Mouse (Mus musculus): ENCODE results near the gene Slc13a3. TPM values are rescaled to one million over a fixed set of nuclear protein-coding genes. Genes with fewer than 3 reads are reported as not detected.

Slc13a3 gene
- polyA plus RNA-seq, 1 experiment from 2014 or later = 0.17 TPM

DNA sequence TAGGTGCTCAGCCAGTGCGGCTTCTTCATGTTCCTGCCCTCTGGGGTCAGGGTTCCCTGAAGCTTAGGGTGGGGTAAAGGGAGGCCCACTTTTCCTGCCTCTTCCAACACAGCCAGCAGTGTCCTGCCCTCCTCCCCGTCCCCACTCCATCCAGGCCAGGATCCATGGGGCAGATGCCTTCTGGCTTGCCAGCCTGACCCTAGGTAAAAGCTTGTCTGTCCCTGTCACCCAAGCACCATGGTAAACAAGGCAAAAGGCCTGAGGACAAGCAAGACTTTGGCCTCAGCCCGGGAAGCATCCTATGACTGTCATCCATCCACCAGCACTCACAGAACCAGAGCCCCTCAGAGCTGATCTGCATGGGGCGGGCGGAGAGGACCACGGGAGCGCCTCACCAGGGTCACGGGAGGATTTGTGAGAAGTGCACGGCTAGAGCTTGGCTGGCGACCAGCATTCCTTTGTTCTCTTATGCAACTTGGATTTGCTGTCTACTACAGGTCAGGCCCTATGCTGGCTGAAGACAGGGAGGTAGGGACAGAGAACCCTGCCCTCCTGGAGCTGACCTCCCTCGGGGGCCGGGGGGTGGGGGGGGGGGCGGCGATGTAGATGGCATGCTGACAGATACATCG, 5.1 kb downstream of the Slc13a3 start:
- no peak overlapping the region for H3K4me3 ChIP-seq (ENCODE audit: low read depth, low read length)
- WGBS = 62% methylated on average over 15 of the region's 15 CpGs

DNA sequence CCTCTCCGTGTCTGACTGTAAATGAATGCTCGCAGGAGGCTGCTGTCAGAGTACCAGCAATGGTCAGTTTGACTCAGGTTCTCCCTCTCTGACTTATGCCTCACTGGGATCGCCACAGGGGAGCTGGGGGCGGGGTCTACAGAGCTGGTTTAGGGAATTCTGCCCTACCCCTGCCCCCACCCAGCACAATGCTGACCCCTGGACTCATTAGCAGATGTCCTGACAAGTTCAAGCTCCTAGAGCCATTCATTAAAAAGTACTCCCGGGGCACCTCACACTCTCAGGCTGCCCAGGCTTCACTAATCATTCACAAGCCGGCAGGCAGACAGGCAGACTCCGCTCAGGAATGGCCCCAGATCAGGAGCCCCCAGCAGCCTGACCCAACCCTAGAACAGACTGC, 13.4 kb downstream of the Slc13a3 start:
- Histone ChIP-seq H3K4me1 (replicated peaks; ENCODE audit: control insufficient read depth, insufficient read depth, low read length) (no peaks in the 10 kb centered on the region), H3K9ac (ENCODE audit: low read depth, low read length) (no peak overlapping the region), H3K27me3 (ENCODE audit: control insufficient read depth, insufficient read depth, low read length) (no peaks in the 10 kb centered on the region), H3K27ac (ENCODE audit: low read depth, low read length) (no peak overlapping the region), H3K4me3 (ENCODE audit: low read depth, low read length) (no peak overlapping the region), H3K36me3 (ENCODE audit: control insufficient read depth, insufficient read depth, low read length) (no peaks in the 10 kb centered on the region), H3K9me3 (ENCODE audit: control insufficient read depth, low read length) (no peaks in the 10 kb centered on the region), H3K4me2 (replicated peaks; ENCODE audit: low read depth, low read length) (no peak overlapping the region)
- DNase-seq (ENCODE audit: low spot score) (no peak), ATAC-seq (ENCODE audit: low FRiP score) (no peak)
- WGBS = 27% methylated on average over 7 of the region's 7 CpGs

More for the DNA sequence above, 5.1 kb downstream of the Slc13a3 start:
- no peak overlapping the region for H3K9ac ChIP-seq (ENCODE audit: low read depth, low read length)
- H3K9me3 ChIP-seq (ENCODE audit: control insufficient read depth, low read length) = no peaks in the 10 kb centered on the region
- H3K27ac ChIP-seq (ENCODE audit: low read depth, low read length) = no peak overlapping the region
- no peak for ATAC-seq (ENCODE audit: low FRiP score)
- no peak overlapping the region for H3K4me2 ChIP-seq (replicated peaks; ENCODE audit: low read depth, low read length)
- no peak for DNase-seq (ENCODE audit: low spot score)
- H3K27me3 ChIP-seq (ENCODE audit: control insufficient read depth, insufficient read depth, low read length) = peaks cover 4% of the 10 kb centered on the region; the same call in 1 of the 2 replicates
- no peaks in the 10 kb centered on the region for H3K36me3 ChIP-seq (ENCODE audit: control insufficient read depth, insufficient read depth, low read length)
- peaks cover 2% of the 10 kb centered on the region; the same call in 1 of the 2 replicates for H3K4me1 ChIP-seq (replicated peaks; ENCODE audit: control insufficient read depth, insufficient read depth, low read length)

DNA sequence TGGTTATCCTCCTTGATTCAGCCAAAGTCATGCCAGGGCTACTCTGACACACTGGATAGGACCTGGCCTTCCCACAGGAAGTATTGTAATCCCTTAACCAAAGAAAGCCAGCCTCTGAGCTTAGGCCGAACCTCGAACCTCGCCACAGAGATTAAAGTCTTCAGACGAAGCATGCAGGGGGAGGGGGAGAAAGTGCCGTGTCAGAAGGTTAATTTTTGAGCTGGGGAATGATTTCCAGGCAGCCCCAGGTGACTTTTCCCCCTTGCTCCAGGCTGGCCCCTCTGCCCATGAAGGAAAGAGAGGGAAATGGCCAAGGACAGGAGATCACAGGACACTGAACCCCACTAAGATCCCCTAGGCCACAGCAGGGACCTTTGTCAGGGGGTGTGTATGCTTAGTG, 14.8 kb downstream of the Slc13a3 start:
- no peaks in the 10 kb centered on the region for H3K36me3 ChIP-seq (ENCODE audit: control insufficient read depth, insufficient read depth, low read length)
- no peak overlapping the region for H3K4me3 ChIP-seq (ENCODE audit: low read depth, low read length)
- H3K27me3 ChIP-seq (ENCODE audit: control insufficient read depth, insufficient read depth, low read length) = no peaks in the 10 kb centered on the region
- no peak overlapping the region for H3K9ac ChIP-seq (ENCODE audit: low read depth, low read length)
- 60% methylated on average over 5 of the region's 5 CpGs for WGBS
- DNase-seq (ENCODE audit: low spot score) (no peak), ATAC-seq (ENCODE audit: low FRiP score) (no peak)
- no peak overlapping the region for H3K27ac ChIP-seq (ENCODE audit: low read depth, low read length)
- H3K9me3 ChIP-seq (ENCODE audit: control insufficient read depth, low read length) = no peaks in the 10 kb centered on the region
- no peak overlapping the region for H3K4me2 ChIP-seq (replicated peaks; ENCODE audit: low read depth, low read length)
- no peaks in the 10 kb centered on the region for H3K4me1 ChIP-seq (replicated peaks; ENCODE audit: control insufficient read depth, insufficient read depth, low read length)

DNA sequence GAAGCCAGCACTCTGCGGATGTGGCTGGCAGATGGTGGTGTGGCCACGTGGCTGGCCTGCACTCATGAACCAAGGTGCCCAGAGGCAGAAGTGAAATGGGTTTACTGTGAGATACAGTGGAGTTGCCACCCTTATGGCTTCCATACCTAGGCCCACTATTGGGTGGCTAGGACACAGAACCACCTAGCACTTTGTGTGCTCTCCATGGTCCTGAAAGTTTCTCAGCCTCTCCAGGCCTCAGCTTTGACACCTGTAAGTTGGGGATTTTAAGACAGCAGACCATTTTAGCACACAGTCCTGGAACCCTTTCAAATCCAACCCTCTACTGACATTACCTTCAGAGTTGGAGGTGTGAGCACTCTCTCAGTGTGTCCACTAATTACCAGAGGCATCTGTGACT, 16.3 kb downstream of the Slc13a3 start:
- ATAC-seq (ENCODE audit: low FRiP score) (no peak), DNase-seq (ENCODE audit: low spot score) (no peak)
- Histone ChIP-seq H3K4me2 (replicated peaks; ENCODE audit: low read depth, low read length) (no peak overlapping the region), H3K4me1 (replicated peaks; ENCODE audit: control insufficient read depth, insufficient read depth, low read length) (no peaks in the 10 kb centered on the region), H3K4me3 (ENCODE audit: low read depth, low read length) (no peak overlapping the region), H3K9ac (ENCODE audit: low read depth, low read length) (no peak overlapping the region), H3K27me3 (ENCODE audit: control insufficient read depth, insufficient read depth, low read length) (no peaks in the 10 kb centered on the region), H3K27ac (ENCODE audit: low read depth, low read length) (no peak overlapping the region), H3K36me3 (ENCODE audit: control insufficient read depth, insufficient read depth, low read length) (no peaks in the 10 kb centered on the region), H3K9me3 (ENCODE audit: control insufficient read depth, low read length) (no peaks in the 10 kb centered on the region)
- 65% methylated on average over 2 of the region's 2 CpGs for WGBS

DNA sequence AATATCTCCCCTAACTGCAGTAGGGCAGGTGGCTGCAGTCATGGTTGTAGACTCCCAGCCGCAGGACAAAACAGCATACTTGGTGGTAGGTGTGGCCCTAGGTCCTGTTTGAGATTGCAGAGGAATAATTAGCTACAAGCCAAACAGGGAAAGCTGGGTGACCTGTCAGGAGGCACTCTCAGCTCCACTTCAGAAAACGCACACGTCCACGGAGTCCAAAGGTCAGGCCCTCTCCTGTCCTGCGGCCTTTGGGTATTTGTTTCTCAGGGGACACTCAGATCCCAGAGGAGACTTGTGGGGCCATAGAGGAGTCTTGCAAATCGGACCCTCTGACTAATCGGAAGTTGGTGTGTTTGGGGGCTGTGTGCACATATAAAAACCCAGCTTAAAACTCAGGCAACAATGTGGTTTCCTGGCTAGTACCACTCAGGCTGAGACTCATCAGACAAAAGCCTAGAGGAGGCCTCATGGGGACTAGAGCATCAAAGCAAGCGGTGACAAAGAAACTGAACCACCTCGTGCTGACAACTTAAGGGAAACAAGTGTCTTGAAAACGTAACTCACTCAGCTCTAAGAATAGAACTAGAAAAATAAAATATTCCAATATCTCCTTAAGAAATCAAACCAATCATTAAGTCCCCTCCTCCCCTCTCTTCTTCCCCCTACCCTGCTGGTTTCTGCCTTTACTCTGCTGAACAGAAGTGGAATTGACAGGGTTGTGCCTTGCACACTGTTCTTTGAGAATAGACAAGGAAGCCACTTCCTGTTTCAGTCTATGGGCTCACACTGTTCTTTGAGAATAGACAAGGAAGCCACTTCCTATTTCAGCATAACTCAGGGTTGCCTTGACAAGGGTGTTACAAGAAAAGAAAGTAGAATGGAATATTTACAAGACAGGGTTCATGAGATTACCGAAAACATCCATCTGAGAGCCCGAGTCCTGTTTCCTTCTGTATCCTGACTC, 20.0 kb downstream of the Slc13a3 start:
- 80% methylated on average over 12 of the region's 12 CpGs for WGBS
- Histone ChIP-seq H3K9me3 (ENCODE audit: control insufficient read depth, low read length) (no peaks in the 10 kb centered on the region), H3K27me3 (ENCODE audit: control insufficient read depth, insufficient read depth, low read length) (no peaks in the 10 kb centered on the region), H3K4me1 (replicated peaks; ENCODE audit: control insufficient read depth, insufficient read depth, low read length) (no peaks in the 10 kb centered on the region), H3K36me3 (ENCODE audit: control insufficient read depth, insufficient read depth, low read length) (no peaks in the 10 kb centered on the region), H3K27ac (ENCODE audit: low read depth, low read length) (no peak overlapping the region), H3K9ac (ENCODE audit: low read depth, low read length) (no peak overlapping the region), H3K4me3 (ENCODE audit: low read depth, low read length) (no peak overlapping the region), H3K4me2 (replicated peaks; ENCODE audit: low read depth, low read length) (no peak overlapping the region)
- ATAC-seq (ENCODE audit: low FRiP score) (no peak), DNase-seq (ENCODE audit: low spot score) (no peak)

DNA sequence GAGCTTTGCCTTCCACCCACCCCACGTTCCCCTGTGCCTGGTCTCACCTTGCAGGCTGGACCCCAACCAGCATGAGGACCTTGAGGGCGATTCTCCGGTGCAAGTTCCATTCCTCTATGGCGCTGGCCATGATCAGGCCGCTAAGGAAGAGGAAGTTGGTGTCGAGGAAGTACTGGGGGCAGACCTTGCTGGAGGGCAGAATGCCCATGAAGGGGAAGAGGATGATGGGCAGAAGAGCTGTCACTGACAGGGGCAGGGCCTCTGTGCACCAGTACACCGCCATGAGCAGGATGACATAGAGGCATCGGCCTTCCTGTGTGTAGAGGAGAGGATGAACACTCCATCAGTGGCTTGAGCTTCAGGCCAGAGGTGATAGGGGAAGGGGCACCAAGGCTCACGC, 24.6 kb downstream of the Slc13a3 start:
- H3K36me3 ChIP-seq (ENCODE audit: control insufficient read depth, insufficient read depth, low read length) = no peaks in the 10 kb centered on the region
- no peak overlapping the region for H3K4me3 ChIP-seq (ENCODE audit: low read depth, low read length)
- DNase-seq (ENCODE audit: low spot score) (no peak), ATAC-seq (ENCODE audit: low FRiP score) (no peak)
- H3K27ac ChIP-seq (ENCODE audit: low read depth, low read length) = no peak overlapping the region
- WGBS = 90% methylated on average over 9 of the region's 9 CpGs
- no peak overlapping the region for H3K9ac ChIP-seq (ENCODE audit: low read depth, low read length)
- no peak overlapping the region for H3K4me2 ChIP-seq (replicated peaks; ENCODE audit: low read depth, low read length)
- H3K4me1 ChIP-seq (replicated peaks; ENCODE audit: control insufficient read depth, insufficient read depth, low read length) = no peaks in the 10 kb centered on the region
- no peaks in the 10 kb centered on the region for H3K9me3 ChIP-seq (ENCODE audit: control insufficient read depth, low read length)
- H3K27me3 ChIP-seq (ENCODE audit: control insufficient read depth, insufficient read depth, low read length) = no peaks in the 10 kb centered on the region

DNA sequence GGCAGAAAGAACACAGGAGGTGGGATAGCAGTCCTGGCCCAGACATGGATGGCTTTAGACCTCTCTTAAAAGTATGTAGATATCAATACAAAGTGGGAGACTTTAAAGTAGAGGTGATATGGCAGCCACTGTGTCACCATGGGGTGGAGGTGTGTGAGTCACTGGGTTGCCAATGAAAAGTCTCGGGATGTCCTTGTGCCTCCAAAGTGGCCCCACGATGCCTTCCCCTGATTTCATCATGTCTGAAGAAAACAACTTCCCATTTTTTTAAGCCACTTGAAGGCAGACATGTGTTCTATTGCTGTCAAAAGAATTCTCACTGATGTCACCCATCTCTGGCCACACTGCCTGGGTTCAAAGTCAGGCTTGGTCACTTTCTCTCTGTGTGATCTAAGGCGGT, 28.2 kb downstream of the Slc13a3 start:
- Histone ChIP-seq H3K4me1 (replicated peaks; ENCODE audit: control insufficient read depth, insufficient read depth, low read length) (no peaks in the 10 kb centered on the region), H3K27ac (ENCODE audit: low read depth, low read length) (no peak overlapping the region), H3K4me2 (replicated peaks; ENCODE audit: low read depth, low read length) (no peak overlapping the region), H3K36me3 (ENCODE audit: control insufficient read depth, insufficient read depth, low read length) (no peaks in the 10 kb centered on the region), H3K9ac (ENCODE audit: low read depth, low read length) (no peak overlapping the region), H3K9me3 (ENCODE audit: control insufficient read depth, low read length) (no peaks in the 10 kb centered on the region), H3K27me3 (ENCODE audit: control insufficient read depth, insufficient read depth, low read length) (no peaks in the 10 kb centered on the region), H3K4me3 (ENCODE audit: low read depth, low read length) (no peak overlapping the region)
- WGBS = 81% methylated on average over 3 of the region's 3 CpGs
- ATAC-seq (ENCODE audit: low FRiP score) (no peak), DNase-seq (ENCODE audit: low spot score) (no peak)

DNA sequence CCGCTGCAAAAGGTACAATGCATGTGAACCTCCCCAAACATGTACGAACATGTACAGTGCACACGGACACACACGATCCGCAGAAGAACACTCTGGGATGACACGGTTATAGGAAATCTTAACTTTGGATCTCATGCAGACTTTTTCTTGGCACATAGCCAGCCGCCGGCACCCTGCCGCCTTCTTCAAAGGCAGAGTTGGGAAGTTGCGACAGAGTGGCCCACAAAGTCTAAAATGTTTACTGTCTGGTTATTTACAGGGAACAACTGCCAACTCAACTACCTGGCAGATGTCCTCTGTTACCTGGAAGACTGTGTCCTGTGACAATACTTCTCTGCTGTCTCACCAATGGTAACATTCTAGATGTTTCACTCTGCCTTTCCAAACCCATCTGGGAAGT, 30.0 kb downstream of the Slc13a3 start:
- H3K9ac ChIP-seq (ENCODE audit: low read depth, low read length) = no peak overlapping the region
- H3K9me3 ChIP-seq (ENCODE audit: control insufficient read depth, low read length) = no peaks in the 10 kb centered on the region
- no peaks in the 10 kb centered on the region for H3K36me3 ChIP-seq (ENCODE audit: control insufficient read depth, insufficient read depth, low read length)
- H3K4me1 ChIP-seq (replicated peaks; ENCODE audit: control insufficient read depth, insufficient read depth, low read length) = no peaks in the 10 kb centered on the region
- no peak overlapping the region for H3K4me3 ChIP-seq (ENCODE audit: low read depth, low read length)
- WGBS = 86% methylated on average over 10 of the region's 10 CpGs
- no peaks in the 10 kb centered on the region for H3K27me3 ChIP-seq (ENCODE audit: control insufficient read depth, insufficient read depth, low read length)
- ATAC-seq (ENCODE audit: low FRiP score) = no peak
- H3K27ac ChIP-seq (ENCODE audit: low read depth, low read length) = no peak overlapping the region
- H3K4me2 ChIP-seq (replicated peaks; ENCODE audit: low read depth, low read length) = no peak overlapping the region
- DNase-seq (ENCODE audit: low spot score) = no peak

DNA sequence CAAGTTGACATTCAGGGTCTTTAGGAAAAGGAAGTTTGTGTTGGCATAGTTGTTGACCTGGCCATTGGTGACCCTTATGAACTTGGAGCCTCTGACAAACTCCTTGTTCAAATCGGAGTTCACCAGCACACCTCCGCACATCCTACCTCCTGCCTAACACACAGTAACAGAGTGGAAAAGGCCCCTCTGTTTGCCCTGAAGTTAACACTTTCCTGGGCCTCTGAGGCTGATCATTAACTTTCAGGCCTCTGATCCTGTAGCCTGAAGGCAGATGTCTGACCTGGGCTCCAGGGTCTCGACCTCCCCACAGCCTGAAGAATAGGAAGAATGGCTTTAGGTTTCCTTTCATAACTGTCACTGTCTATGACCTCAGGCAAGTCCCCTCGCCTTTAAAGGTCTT, 31.4 kb downstream of the Slc13a3 start:
- Histone ChIP-seq H3K4me2 (replicated peaks; ENCODE audit: low read depth, low read length) (no peak overlapping the region), H3K9ac (ENCODE audit: low read depth, low read length) (no peak overlapping the region), H3K27me3 (ENCODE audit: control insufficient read depth, insufficient read depth, low read length) (no peaks in the 10 kb centered on the region), H3K9me3 (ENCODE audit: control insufficient read depth, low read length) (no peaks in the 10 kb centered on the region), H3K4me3 (ENCODE audit: low read depth, low read length) (no peak overlapping the region), H3K36me3 (ENCODE audit: control insufficient read depth, insufficient read depth, low read length) (no peaks in the 10 kb centered on the region), H3K27ac (ENCODE audit: low read depth, low read length) (no peak overlapping the region), H3K4me1 (replicated peaks; ENCODE audit: control insufficient read depth, insufficient read depth, low read length) (no peaks in the 10 kb centered on the region)
- DNase-seq (ENCODE audit: low spot score) (no peak), ATAC-seq (ENCODE audit: low FRiP score) (no peak)
- 44% methylated on average over 4 of the region's 4 CpGs for WGBS
